Mouse (Mus musculus) ovary, adult 18-20 months (tissue): ENCODE results near the gene Cltc.
A peak's percentile ranks its signal among the peaks of the same experiment; 100 is the strongest.

ENCODE experiments used
- DNase-seq: peaks from one replicate; pipeline ENCODE4 v3.0.0; 2022; ENCODE audit warnings: low spot score, mixed read lengths

Gene Cltc

DNA sequence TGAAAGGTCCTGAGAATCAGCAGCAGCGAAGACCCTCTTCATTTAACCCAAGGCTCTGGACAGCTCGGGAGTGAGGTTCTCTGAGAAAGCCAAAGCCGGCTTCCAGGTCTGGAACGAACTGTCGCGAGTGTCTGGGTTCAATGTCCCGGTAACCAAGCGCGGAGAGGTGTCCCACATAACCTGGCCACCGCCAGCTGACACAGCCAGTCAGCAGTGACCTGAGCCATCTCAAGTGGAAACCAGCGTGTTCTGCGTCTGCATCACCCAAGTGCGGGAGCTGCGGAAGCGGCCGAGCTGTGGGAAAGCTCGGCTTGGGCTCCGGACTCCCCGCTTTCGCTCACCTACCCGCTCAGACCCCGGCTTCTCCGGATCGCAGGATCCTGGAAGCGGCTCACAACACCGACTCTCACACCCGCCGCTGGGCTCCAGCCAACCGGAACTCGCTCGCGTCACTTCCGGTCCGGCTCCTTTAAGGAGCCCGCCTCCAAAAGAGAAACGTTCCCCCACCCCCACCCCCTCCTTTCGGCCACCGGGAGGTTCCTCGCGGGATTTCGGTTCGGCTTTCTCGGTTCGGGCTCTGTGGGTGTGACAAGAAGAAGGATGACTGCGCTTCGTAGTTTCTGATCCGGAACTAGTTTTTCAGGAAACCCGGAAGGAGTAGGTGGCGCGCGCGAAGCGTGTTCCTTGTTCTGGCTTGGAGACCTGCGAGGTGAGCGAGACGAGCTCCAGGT, 73.8 kb downstream of the Cltc start, which contains the start of the genes Vmp1 and Ptrh2:
Vmp1 (minus strand) TSS at position 442 of the 731 bp plus-strand sequence.
Ptrh2 (plus strand) TSS at position 591 of the 731 bp plus-strand sequence.
- DNase-seq: peak; percentile 82

DNA sequence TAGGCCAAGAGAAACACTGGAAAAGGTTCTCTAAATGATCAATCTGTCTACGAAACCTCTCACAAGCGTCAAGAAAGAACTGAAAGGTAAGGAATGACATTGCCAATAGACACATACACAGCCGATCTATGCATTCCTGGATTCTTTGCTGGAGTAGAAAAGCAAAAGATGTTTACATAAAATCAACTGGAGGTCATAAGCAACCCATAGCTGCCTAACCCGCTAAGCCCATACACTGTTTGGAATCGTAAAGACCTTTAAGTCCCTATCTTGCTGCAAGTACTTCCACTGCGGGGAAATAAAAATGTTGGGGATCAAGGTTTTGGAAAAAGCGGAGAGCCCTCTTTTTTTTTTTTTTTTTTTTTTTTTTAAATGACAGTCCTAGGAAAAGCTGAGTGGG, 74.5 kb downstream of the Cltc start:
- no peak for DNase-seq

DNA sequence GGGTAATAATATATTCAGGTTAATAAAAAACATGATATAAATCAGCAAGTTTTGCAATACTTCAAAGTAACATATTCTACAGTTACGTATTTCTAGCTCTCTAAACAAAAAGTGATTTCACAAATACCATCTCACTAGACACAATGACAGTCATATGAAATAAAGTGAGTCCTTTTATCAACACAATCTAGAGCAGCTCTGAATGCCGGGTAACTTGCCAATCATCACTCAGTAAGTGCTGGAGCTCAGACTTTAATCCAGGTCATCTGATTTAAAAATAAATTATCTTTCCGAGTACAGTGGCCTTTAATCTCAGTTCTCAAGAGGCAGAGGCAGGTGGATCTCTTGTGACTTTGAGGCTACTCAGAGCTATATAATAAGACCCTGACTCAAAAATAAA, 75.9 kb downstream of the Cltc start:
- no peak for DNase-seq

DNA sequence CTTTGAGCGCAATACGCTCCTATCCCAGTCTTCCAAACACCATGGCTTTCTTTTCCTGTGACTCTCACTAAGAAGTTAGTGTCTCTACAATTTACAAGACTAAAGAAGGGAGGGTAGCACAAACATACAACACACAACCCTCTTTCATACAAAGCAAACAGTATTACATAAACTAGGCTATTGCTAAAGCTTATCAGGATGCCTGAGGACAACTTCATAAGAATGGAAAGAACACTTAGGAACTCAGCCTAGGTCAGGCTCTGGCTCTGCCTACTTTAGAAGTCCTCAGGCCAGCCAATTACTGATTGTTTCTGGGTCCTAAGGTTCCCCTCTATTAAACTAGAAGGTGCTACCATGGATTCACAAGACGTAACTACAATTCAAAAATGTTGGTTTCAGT, 76.6 kb downstream of the Cltc start:
- no peak for DNase-seq

DNA sequence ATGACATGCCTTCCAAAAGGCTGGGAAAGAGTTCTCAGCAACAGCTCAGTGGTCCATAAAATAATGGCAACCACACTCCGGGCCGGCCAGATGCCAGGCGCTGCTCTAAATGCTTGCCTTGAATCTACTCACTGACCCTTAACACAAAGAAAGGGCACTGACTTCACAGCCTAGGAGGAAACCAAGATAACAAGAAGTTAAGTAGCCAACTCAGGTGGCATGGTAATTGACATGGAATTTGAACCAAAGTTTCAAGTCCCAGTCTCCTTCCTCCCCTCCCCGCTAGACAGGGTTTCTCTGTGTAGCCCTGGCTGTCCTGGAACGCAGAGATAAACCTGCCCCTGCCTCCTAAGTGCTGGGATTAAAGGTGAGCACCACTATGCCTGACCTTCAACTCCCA, 78.4 kb downstream of the Cltc start:
- DNase-seq: no peak

DNA sequence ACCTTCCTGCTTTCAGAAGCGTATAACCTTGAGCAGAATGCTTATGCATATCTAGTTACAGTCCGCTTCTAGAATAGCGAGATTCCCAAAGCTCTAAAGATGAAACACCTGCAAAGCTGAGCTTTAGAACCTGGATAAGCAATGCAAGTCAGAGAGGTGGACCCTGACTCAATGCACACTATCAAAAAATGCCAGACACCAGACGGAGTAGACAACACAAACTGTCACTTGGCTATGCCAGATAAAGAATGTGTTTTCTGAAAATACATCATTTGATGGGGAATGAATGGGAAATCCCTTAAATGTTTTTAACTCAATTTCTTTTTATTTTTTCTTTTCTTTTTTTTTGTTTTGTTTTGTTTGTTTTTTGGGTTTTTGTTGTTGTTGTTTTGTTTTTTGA, 81.8 kb downstream of the Cltc start:
- no peak for DNase-seq

DNA sequence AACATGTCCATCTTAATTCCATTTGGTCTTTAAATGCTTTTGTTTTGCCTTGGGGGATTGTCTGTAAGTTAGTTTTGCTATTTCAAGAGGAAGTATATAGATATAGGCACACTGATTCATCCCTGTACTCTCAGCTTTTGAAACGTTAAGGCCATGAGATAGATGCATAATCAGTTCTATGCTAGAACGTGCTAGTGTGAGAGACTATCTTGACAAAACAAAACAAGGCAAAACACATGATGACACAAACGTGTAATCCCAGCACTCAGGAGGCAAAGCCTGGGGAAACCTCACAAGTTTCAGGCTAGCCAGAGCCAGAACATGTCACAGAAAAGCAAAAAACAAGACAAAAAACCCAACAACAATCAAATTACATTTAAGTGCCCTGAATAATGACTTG, 84.6 kb downstream of the Cltc start:
- DNase-seq: no peak

DNA sequence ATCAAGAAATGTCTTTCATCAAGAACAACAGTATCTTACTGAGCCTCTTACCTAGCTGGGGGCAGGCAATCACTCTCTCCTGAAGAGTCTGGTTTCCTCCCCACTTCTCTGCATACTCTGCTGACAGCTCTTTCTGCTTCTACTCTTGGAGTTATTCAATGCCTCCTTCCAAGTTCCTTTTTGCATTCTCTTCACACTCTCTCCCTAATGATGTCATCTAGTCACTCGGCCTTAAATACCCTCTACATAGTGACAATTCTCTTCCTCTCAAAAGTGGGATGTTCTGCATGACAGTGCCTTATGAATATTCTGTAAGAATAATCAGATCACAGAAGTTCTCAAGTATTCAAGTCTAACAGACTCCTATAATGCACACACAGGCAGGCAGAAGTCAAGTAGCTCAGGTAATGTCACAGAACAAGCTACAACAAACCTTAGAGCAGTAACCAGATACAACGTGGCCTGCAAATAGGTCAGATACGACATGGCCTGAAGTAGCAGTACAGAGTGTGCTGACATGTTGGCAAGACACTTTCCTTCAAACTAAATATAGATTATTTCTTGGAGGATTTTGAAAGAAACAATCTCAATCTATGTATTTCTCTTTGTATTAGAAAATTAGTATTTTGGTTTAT, 86.2 kb downstream of the Cltc start:
- DNase-seq: no peak

DNA sequence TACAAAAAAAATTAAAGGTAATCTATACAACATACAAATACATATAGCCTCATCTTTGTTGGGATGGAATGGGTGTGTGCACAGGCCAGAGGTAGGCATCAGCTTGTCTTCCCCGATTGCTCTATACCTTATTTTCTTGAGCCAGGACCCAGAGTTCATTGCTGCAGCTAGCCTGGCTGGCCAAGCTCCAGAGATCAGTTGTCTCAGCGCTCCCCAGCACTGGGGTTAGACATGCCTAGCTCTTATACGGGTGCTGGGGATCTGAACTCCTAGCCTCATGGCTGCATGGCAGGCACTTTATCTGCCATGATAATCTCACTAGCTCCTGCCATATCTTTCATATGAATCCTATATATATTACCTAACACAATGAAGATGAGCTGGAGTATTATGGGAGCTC, 89.2 kb downstream of the Cltc start:
- no peak for DNase-seq

DNA sequence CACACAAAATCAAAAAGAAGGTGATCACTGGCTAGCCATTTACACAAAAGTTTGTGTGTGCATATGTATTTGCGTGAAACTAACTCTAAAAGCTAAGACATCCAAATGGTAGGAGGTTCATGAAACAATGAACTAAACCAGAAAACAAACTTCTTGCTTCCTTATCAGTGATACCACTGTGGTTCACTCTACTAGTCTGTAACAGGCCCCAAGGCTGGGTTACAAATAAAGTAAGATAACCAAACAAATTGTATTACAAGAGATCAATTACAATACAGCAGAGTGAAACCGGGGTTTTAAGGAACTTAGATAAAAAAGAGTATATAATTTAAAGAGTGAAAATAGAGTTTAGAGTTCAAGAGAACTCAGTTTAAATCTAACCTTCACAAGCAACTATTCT, 89.8 kb downstream of the Cltc start:
- DNase-seq: no peak

DNA sequence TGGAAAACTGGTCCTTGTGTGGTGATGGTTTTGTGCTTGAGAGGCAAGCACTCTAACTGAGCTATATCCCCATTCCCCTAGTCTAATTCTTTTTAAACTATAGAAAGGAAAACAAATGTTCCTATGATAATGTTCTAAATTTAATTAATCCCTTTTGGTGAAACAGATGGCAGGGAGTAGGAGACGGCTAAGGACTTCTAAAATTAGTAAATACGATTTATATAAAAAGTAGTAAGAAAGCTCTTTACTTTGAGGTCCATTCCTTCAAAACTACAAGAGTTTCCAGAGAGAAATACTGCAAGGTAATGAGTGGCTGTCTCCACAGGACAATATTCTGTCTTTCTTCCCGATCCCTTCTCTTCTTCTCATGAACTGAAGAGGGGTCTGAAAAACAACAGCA, 93.0 kb downstream of the Cltc start:
- no peak for DNase-seq

DNA sequence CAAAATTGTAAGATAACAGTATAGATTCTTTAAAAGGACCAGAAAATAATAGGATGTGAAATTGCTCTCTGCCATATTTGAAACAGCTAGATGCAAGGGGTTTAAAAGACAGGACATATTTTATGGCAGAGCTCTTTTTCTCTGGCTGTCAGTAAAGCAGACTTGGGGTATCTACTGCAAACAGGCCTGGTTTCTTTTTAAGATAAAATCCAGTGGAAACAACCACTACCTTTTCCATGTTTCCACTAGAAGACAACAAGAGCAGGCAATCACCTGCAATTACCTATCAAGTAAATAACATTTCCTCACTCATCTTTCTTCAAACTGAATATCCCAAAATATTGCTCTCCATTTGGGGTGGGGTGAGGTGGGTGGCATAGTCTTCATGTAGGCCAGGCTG, 93.4 kb downstream of the Cltc start:
- DNase-seq: no peak

DNA sequence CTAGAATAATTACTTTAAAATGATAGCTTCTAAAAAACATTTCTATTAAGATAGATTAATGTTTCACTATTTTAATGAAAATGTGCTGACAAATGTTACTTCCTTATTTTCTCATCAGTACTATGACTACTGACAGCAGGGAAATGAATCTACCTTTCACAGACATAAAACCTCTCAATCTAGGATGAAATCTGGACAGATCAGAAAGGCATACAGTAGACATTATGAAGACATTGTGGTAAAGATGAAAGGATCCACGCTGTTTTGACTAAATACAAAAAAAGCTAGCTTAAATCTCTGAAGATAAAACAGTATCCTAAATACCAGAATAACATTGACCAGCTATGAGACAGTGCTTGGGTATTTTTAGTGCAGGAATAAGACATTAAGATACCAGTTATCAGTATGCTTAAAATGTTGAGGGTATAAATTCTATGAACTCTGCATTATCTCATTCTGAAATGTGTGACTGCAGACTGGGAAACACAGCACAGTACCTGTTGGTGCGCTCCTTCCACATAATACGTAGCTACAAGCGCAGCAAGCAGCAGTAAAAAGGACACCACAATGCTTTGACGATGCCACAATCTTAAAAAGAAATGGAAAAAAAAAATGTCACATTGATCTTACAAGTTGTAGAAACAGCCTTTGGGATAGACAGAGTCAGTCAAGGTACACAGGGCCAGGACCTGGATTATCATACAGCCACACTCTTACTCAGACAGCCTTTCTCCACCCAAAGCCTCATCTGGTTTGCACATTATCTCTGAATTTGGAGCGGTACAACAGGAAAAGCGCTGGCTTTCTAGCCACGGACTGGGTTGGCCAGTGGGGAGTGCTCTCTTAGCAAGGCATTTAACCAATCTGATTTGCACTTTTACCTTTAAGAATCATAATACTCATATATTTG, 94.1 kb downstream of the Cltc start:
- DNase-seq: no peak

DNA sequence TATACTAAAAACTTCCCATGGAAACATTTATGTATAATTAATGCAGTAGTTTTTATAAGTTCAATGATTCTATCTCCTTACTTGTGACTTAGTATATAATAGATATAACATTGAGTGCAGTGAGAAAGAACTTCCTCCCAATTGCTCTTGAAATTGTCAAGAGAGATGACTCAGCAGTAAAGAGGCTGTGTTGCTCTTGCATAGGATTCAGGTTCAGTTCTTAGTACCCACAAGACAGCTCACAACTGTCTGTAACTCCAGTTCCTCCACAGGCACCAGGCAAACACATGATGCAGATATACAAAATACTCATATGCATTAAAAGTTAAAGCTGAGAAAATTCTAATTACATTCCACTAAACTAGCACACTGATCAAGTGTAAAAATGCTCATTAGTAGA, 99.5 kb downstream of the Cltc start:
- no peak for DNase-seq

DNA sequence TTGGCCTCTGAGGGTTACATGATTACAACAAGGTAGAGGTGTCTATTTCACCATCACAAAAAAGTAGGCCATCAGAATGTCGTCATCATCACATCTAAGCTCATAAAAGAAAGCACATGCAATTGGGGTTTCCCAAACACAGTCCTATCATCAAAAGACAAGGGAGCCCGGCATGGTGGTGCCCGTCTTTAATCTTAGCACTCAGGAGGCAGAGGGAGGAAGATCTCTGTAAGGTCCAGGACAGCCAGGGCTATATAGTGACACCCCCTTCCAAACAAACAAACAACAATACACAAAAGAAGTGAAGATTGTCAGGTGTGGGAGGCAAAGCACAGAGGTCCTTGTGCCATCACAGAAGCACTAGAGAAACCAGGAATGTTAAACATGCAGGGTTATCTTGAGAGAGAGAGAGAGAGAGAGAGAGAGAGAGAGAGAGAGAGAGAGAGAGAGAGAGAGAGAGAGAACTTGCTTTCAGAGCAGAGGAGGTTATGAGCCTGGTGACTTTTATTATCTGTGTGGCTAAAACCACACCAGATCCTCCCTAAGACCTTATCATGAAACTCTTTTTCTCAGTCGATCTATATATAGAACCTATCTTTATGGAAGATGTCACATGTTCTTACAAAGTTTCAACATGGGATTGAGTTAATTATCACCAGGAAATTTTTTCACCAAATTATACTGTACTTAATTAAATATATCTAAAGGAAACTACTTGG, 100.4 kb downstream of the Cltc start:
- no peak for DNase-seq

DNA sequence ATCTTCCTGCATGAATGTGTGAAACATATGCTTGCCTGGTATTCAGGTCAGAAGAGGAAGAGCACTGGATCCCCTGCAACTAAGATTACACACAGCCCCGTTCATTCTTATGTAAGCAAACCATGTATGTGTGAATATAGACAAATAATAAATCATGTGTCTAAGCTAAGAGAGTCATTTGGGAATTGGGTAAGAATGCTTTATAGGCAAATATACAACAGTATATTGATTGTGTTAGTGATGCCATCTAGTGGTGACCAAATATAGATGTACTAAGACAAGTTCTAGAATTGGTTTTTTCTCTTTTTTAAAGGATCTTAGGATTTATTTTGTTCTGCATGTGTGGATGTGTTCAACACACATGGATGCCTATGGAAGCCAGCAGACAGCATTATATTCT, 101.7 kb downstream of the Cltc start:
- DNase-seq: no peak

DNA sequence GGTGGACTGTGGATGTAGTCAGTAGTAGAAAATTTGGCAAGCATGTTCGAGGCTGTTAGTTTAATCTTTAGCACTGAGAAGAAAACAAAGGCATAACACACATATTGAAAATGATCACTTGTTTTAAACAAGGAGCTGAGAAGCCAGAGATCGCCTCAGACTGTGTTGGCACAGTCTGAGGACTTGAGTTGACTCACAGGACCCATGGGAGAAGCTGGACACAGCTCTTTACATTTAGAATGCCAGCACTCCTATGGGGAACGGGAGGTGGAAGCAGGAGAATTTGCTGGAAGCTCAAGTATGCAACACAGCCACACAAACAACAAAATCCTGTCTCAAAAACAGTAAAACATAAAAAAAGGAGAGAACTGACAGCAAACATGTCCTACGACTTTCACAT, 103.3 kb downstream of the Cltc start:
- no peak for DNase-seq

DNA sequence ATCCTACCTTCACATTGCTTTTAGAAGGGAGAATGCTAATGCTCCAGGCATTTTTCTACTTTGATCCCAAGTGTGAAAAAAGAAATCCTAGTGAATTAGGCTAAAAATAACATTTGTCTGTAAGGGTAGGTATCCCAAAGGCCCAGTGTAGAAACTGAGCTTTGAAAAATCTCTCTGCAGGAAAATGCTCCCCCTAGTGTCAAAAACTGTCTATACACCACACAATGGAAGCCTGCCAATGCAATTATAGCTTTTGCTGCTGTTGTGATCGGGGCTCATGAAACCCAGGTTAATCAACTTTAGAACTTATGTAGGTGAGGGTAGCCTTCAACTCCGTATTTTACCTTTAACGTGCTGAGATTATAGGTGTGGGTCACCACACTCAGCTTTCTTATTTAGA, 103.9 kb downstream of the Cltc start:
- DNase-seq: no peak

DNA sequence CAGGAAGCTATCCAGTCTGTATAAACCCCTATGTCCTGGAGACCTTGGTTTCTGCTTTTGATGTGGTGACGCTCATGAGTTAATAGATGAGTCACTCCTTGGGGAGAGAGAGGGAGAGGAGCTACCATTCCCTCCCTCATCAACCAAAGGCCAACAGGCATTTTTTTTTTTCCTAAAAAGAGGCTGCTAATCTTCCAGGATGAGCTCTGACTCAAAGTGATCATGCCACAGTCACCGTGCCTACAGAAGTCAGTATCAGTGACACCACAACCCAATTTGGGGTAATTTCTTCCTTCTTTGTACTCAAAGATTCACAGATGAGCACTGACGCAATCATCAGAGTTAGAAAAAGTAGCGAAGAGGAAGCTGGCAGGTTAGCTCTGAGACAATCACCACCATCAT, 104.8 kb downstream of the Cltc start:
- no peak for DNase-seq

DNA sequence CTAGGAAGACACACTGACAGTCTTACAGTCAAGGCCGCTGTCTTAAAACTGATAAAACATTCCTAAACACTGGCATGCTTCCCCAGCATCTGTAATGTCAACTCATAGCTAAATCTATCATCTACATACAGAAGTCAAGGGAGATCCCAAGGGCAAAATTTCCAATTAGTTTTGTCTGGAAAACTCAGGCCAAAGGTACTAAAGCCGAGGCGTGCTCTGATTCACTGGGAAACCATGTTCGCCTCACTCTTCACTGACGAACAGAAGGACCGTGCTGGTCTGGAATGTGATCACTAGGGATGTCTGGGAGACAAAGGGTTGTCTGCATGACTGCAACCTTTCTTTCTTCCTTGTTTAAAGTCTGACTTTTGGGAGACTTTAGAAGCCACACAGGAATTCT, 106.7 kb downstream of the Cltc start:
- DNase-seq: no peak

DNA sequence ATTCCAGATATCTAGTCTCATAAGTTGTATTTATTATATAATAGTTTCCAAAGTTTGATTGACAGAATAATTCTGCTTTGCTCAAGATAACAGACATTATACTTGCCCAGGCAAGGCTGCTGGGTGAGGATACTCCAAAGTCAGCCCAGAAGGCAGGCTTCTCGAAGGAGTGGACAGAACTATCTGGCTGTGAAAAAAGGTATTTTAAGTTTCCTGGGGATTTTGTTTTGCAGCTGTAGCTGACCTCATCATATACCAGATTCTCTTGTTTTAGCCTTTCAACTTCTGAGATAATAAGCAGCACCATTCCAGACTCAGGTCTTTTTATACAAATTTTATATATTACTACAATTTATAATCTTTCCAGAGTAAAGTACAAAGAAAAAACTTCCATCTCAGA, 107.8 kb downstream of the Cltc start:
- no peak for DNase-seq
